Mouse (Mus musculus): ENCODE data around the gene Zc3h7b. TPM values are rescaled to one million over a fixed set of nuclear protein-coding genes. Genes with fewer than 3 reads are reported as not detected.

Zc3h7b gene
- total and polyA plus RNA-seq, 3 experiments, result 30.9 to 74.9 (median 65.5) TPM

- Histone ChIP-seq H3K9ac (ENCODE audit: low read depth, low read length) (no peak overlapping the region), H3K4me3 (no peak overlapping the region), H3K27ac (no peak overlapping the region), H3K79me2 (replicated peaks; ENCODE audit: control insufficient read depth, insufficient read depth, low read length) (no peaks in the 10 kb centered on the region), H3K27me3 (ENCODE audit: control insufficient read depth, insufficient read depth, low read length) (no peaks in the 10 kb centered on the region), H3K36me3 (ENCODE audit: control insufficient read depth, insufficient read depth, low read length) (no peaks in the 10 kb centered on the region), H3K4me1 (ENCODE audit: control insufficient read depth, insufficient read depth, low read length) (no peaks in the 10 kb centered on the region)
- TF ChIP-seq POLR2A (IDR thresholded peaks at IDR 0.05; ENCODE audit: insufficient read depth, low read depth, low read length), result no peak
- no peak for TF ChIP-seq EP300 (IDR thresholded peaks at IDR 0.05; ENCODE audit: insufficient read depth, low read depth, low read length)
- peak; percentile 59 for TF ChIP-seq CTCF (IDR thresholded peaks at IDR 0.05)
- no peak for DNase-seq
- WGBS, result 61% methylated on average over 5 of the region's 5 CpGs
- intact Hi-C loops (cut with DNase I), result no loop called here
Observed at GRCm38 (mm10) chr15:81784762-81785161, 39.9 kb downstream of the Zc3h7b start.

GRCm38 (mm10) chr15:81785701-81786100 lies 40.8 kb downstream of the Zc3h7b start:
- Histone ChIP-seq H3K27me3 (ENCODE audit: control insufficient read depth, insufficient read depth, low read length) (no peaks in the 10 kb centered on the region), H3K27ac (no peak overlapping the region), H3K4me1 (ENCODE audit: control insufficient read depth, insufficient read depth, low read length) (no peaks in the 10 kb centered on the region), H3K4me3 (no peak overlapping the region), H3K79me2 (replicated peaks; ENCODE audit: control insufficient read depth, insufficient read depth, low read length) (no peaks in the 10 kb centered on the region), H3K9ac (ENCODE audit: low read depth, low read length) (no peak overlapping the region), H3K36me3 (ENCODE audit: control insufficient read depth, insufficient read depth, low read length) (no peaks in the 10 kb centered on the region)
- intact Hi-C loops (cut with DNase I), result no loop called here
- no peak for TF ChIP-seq EP300 (IDR thresholded peaks at IDR 0.05; ENCODE audit: insufficient read depth, low read depth, low read length)
- 93% methylated on average over 8 of the region's 8 CpGs for WGBS
- DNase-seq, result no peak

DNA sequence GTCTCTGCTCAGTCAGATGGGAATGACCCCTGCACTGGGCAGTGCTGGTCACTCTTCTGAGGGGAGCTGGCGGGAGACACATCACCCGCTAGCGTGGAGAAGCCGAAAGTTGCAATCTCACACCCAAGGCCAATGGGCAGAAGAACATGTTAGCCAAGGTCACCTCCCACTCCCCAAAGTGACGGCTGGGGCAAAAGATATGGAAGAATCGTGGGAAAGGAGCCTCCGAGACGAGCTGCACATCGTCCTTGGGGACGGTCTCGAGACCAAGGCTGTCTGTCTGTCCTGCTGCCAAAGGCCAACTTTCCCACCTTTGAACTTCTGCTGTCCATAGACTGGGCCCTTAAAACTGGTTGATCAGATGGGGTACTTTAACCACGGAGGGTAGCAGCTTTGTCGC lies 42.7 kb downstream of the Zc3h7b start:
- Histone ChIP-seq H3K36me3 (ENCODE audit: control insufficient read depth, insufficient read depth, low read length) (no peaks in the 10 kb centered on the region), H3K9ac (ENCODE audit: low read depth, low read length) (no peak overlapping the region), H3K4me1 (ENCODE audit: control insufficient read depth, insufficient read depth, low read length) (no peaks in the 10 kb centered on the region), H3K79me2 (replicated peaks; ENCODE audit: control insufficient read depth, insufficient read depth, low read length) (no peaks in the 10 kb centered on the region), H3K27ac (no peak overlapping the region), H3K4me3 (no peak overlapping the region), H3K27me3 (ENCODE audit: control insufficient read depth, insufficient read depth, low read length) (no peaks in the 10 kb centered on the region)
- DNase-seq, result no peak
- intact Hi-C loops (cut with DNase I), result no loop called here
- WGBS, result 92% methylated on average over 13 of the region's 13 CpGs
- TF ChIP-seq CTCF (IDR thresholded peaks at IDR 0.05) (no peak), EP300 (IDR thresholded peaks at IDR 0.05; ENCODE audit: insufficient read depth, low read depth, low read length) (no peak), POLR2A (IDR thresholded peaks at IDR 0.05; ENCODE audit: insufficient read depth, low read depth, low read length) (no peak)

GRCm38 (mm10) chr15:81792444-81792843 lies 47.6 kb downstream of the Zc3h7b start:
- no peak for DNase-seq
- H3K27ac ChIP-seq, result no peak overlapping the region
- H3K9ac ChIP-seq (ENCODE audit: low read depth, low read length), result no peak overlapping the region
- H3K4me1 ChIP-seq (ENCODE audit: control insufficient read depth, insufficient read depth, low read length), result no peaks in the 10 kb centered on the region
- WGBS, result 87% methylated on average over 9 of the region's 9 CpGs
- intact Hi-C loops (cut with DNase I), result no loop called here
- H3K36me3 ChIP-seq (ENCODE audit: control insufficient read depth, insufficient read depth, low read length), result no peaks in the 10 kb centered on the region
- H3K27me3 ChIP-seq (ENCODE audit: control insufficient read depth, insufficient read depth, low read length), result no peaks in the 10 kb centered on the region
- TF ChIP-seq POLR2A (IDR thresholded peaks at IDR 0.05; ENCODE audit: insufficient read depth, low read depth, low read length) (no peak), EP300 (IDR thresholded peaks at IDR 0.05; ENCODE audit: insufficient read depth, low read depth, low read length) (no peak), CTCF (IDR thresholded peaks at IDR 0.05) (no peak)
- no peaks in the 10 kb centered on the region for H3K79me2 ChIP-seq (replicated peaks; ENCODE audit: control insufficient read depth, insufficient read depth, low read length)
- no peak overlapping the region for H3K4me3 ChIP-seq

DNA sequence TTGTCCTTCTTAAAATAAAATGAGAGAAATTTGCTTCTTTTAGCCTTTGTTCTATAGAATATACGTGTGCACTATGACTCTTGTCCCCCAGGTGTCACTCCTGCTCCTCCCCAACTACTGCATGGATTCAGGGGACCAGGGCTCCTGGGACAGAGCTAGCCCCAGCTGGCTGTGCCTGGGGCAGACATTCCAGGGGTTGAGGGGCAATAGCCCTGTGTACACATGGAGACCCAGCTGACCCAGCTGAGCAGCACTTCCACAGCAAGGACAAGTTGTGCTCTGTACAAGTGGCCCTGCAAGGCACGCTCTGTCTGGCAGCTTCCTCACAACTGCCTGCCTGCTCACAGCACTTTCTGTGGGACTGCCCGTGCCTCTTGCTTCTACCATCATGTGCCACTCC lies 51.4 kb downstream of the Zc3h7b start:
- peak overlapping the region; percentile 28; the same call in 1 of the 2 replicates for H3K9ac ChIP-seq (ENCODE audit: low read depth, low read length)
- no peaks in the 10 kb centered on the region for H3K27me3 ChIP-seq (ENCODE audit: control insufficient read depth, insufficient read depth, low read length)
- no peaks in the 10 kb centered on the region for H3K79me2 ChIP-seq (replicated peaks; ENCODE audit: control insufficient read depth, insufficient read depth, low read length)
- intact Hi-C loops (cut with DNase I), result loop anchor here (2.0 kb wide), 1 partner anchor 17 kb away; no protein-coding TSS in a partner anchor
- H3K4me3 ChIP-seq, result no peak overlapping the region
- H3K36me3 ChIP-seq (ENCODE audit: control insufficient read depth, insufficient read depth, low read length), result no peaks in the 10 kb centered on the region
- DNase-seq, result peak; percentile 52 to 62
- WGBS, result 70% methylated on average over 3 of the region's 3 CpGs
- H3K27ac ChIP-seq, result peak overlapping the region; percentile 52
- H3K4me1 ChIP-seq (ENCODE audit: control insufficient read depth, insufficient read depth, low read length), result no peaks in the 10 kb centered on the region
- TF ChIP-seq CTCF (IDR thresholded peaks at IDR 0.05) (peak; percentile 76), EP300 (IDR thresholded peaks at IDR 0.05; ENCODE audit: insufficient read depth, low read depth, low read length) (peak; percentile 92), POLR2A (IDR thresholded peaks at IDR 0.05; ENCODE audit: insufficient read depth, low read depth, low read length) (peak; percentile 36; the same call in 1 of the 2 replicates)

DNA sequence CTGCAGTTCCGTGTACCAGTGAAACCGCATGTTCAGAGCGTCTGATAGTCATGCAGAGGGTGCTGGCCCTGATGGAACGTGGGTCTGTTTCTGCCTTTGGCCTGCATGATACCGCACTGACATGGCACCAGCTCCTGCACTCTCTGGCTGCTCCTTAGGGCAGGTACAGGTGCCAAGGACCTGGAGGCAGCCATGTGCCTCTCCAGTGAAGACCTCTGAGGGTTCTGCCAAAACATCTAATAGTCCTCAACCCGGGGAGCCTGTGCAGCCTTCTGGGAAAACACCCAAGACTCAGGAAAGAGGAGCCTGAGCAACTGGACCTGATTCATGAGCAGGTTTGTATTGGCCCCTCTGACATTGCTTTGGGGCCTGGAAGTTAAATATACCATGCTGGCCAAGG lies 53.0 kb downstream of the Zc3h7b start:
- Histone ChIP-seq H3K36me3 (ENCODE audit: control insufficient read depth, insufficient read depth, low read length) (no peaks in the 10 kb centered on the region), H3K27me3 (ENCODE audit: control insufficient read depth, insufficient read depth, low read length) (no peaks in the 10 kb centered on the region), H3K9ac (ENCODE audit: low read depth, low read length) (no peak overlapping the region), H3K79me2 (replicated peaks; ENCODE audit: control insufficient read depth, insufficient read depth, low read length) (no peaks in the 10 kb centered on the region), H3K4me3 (no peak overlapping the region), H3K27ac (no peak overlapping the region), H3K4me1 (ENCODE audit: control insufficient read depth, insufficient read depth, low read length) (peaks cover 3% of the 10 kb centered on the region)
- TF ChIP-seq POLR2A (IDR thresholded peaks at IDR 0.05; ENCODE audit: insufficient read depth, low read depth, low read length) (no peak), CTCF (IDR thresholded peaks at IDR 0.05) (no peak), EP300 (IDR thresholded peaks at IDR 0.05; ENCODE audit: insufficient read depth, low read depth, low read length) (no peak)
- no peak for DNase-seq
- intact Hi-C loops (cut with DNase I), result loop anchor here (2.0 kb wide), 1 partner anchor 15 kb away; no protein-coding TSS in a partner anchor
- WGBS, result 77% methylated on average over 6 of the region's 6 CpGs

Measured in heart, adult 2 months (tissue).